Mouse (Mus musculus): ENCODE data around the gene Acan.

DNA sequence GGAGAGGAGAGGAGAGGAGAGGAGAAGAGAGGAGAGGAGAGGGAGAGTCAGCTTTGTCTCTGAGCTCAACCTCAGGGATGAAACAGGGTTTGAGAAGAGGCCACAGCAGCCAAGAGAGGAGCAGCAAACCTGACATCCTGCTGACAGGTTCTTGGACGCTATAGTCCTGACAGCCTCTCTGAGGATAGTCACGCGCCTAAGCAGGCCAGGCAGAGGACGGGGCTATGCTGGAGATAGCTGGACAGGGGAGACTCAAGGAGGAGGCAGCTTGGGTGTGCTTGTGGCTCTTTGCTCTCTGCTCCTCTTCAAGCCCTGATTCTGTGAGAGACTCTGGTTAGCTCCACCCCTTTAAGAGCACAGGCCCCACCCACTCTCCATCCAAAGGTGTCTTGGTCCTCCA is 14.9 kb downstream of the Acan start:
- TF ChIP-seq CTCF (IDR thresholded peaks at IDR 0.05; ENCODE audit: low read depth, low read length) = no peak
- no peak for TF ChIP-seq GATA1 (IDR thresholded peaks at IDR 0.05; ENCODE audit: borderline replicate concordance, low read length)

All from G1E (cell line).